Mouse (Mus musculus): ENCODE results near the gene Tldc2. TPM values are rescaled to one million over a fixed set of nuclear protein-coding genes. Genes with fewer than 3 reads are reported as not detected.

Tldc2 gene
- polyA plus RNA-seq, 2 experiments from 2014 or later, result not detected

DNA sequence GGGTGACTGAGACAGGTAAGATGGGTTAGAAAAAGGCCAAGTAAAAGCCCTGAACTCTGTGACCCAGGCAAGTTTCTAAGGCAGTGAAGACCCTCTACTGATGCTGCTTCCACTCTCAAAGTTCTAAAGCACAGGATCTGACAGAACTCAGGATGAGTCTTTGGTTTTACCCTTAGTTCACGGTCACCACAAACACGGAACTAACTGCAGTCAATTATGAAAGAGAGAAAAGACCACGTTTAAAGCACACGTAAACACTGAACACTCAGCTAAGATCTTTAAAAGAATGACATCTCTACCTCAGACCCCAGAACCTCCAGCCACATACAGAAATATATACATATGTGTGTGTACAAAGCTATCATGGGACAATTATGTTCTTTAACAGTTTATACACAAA lies 42.2 kb downstream of the Tldc2 start:
- no peak for ATAC-seq

GRCm38 (mm10) chr2:157129601-157130164 lies 42.8 kb downstream of the Tldc2 start:
- ATAC-seq, result peak; percentile 45

- peak; percentile 33 for ATAC-seq
These were observed 44.1 kb downstream of the Tldc2 start for GRCm38 (mm10) chr2:157130813-157131514.

DNA sequence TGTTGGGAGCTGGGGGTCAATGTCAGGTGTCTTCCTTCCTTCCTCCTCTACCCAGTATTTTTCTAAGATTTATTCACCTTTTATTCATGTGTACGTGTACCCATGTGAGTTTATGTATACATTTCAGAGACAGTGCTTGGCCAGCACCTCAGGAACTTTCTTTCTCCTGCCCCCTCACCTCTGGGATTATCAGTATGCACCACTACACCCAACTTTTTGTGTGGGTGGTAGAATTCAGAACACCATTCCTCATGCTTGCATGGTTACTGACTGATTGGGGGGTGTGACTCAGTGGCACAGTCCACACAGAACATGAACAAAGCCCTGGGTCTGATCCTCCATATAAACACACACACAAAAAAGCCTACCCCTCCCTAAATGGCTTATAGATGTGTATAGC lies 45.2 kb downstream of the Tldc2 start:
- ATAC-seq, result no peak

- no peak for ATAC-seq
These were observed 46.1 kb downstream of the Tldc2 start for GRCm38 (mm10) chr2:157132686-157133540.

DNA sequence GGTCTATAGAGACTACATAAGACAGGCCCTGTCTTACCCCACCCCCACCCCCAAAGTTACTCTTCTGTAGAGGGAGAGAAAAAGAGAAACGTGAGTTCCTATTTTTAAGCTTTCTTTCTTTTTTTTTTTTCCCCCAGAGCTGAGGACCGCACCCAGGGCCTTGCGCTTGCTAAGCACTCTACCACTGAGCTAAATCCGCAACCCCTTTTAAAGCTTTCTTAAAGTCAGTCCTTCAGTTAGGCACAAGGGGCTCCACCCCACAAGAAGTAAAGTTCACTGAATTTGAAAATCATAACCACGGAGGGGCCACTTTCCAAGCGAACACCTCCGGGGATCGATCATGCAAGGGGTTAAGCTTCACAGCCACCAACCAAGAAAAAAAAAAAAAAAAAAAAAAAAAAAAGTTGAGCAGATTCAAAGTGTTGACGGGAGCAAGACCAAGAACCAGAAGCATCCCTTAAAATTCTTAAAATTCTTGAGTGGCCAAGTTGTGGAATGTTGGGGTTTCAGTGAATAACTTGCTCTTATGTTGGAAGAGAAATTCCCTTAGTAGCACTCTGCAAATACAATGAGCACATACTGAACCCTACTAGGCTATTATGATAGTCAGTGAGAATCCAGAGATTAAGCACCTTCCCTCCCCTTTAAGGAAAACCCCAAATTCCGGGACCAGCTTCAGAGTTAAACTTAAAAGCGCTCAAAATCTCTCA lies 47.1 kb downstream of the Tldc2 start:
- ATAC-seq, result no peak

DNA sequence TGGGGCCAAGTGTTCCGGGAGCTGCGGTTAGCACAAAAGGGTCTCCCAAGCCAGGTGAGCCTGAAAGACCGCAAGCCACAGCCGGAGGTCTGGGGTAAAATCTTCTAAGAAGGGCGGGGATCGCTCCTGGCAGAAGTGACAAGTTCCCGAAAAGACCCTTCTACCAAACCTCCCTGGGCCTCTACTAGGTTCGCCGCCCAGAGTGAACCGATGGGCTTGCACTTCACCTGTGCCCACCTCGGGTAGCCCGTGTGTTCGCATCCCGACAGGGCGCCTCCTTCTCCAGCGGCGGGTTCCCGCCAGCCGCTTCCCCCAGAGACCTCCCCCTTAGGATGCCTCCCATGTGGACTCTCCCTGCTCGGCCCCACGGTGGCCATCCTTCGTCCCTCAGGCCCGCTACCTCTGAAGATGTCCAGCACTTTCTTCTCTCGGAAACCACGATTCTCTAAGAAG lies 47.6 kb downstream of the Tldc2 start:
- no peak for ATAC-seq

- ATAC-seq, result peak; percentile 60
These were observed 48.2 kb downstream of the Tldc2 start, which contains the start of gene Samhd1 for GRCm38 (mm10) chr2:157135014-157135413. Gene Samhd1, minus strand, starts transcription at chr2:157135265.

GRCm38 (mm10) chr2:157135529-157136120 lies 48.8 kb downstream of the Tldc2 start:
- ATAC-seq, result no peak

DNA sequence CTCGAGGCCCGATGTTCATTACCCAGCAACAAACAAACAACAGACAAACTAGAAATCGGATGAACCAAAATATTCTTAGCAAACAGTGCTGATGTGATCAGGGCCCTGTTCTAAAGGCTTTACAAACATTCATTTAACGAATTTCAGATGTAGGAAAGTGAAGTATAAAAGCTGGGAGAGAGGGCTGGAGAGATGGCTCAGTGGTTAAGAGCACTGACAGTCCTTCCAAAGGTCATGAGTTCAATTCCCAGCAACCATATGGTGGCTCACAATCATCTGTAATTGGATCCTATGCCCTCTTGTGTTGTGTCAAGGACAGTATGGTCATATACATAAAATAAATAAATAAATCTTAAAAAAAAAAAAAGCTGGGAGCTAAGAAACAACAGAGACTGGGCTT lies 49.3 kb downstream of the Tldc2 start:
- ATAC-seq, result no peak

DNA sequence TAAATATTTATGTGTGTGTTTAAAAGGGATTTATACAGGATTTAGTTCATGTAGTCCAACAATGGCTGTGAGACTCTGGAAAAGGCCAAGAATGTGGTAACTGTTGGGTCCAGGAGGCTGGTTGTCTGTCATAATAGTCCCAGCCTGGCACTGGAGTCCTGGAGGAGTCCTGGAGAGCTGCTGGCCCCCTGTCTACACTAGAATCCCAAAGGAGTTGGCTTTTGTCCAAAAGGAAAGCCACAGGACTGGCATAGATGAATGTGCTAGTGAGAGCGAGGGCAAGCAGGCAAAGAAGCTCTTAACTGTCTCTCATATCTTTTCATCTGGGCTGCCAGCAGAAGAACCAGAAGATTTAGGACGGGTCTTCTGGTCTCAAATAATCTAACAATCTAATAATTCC lies 49.8 kb downstream of the Tldc2 start:
- ATAC-seq, result no peak

DNA sequence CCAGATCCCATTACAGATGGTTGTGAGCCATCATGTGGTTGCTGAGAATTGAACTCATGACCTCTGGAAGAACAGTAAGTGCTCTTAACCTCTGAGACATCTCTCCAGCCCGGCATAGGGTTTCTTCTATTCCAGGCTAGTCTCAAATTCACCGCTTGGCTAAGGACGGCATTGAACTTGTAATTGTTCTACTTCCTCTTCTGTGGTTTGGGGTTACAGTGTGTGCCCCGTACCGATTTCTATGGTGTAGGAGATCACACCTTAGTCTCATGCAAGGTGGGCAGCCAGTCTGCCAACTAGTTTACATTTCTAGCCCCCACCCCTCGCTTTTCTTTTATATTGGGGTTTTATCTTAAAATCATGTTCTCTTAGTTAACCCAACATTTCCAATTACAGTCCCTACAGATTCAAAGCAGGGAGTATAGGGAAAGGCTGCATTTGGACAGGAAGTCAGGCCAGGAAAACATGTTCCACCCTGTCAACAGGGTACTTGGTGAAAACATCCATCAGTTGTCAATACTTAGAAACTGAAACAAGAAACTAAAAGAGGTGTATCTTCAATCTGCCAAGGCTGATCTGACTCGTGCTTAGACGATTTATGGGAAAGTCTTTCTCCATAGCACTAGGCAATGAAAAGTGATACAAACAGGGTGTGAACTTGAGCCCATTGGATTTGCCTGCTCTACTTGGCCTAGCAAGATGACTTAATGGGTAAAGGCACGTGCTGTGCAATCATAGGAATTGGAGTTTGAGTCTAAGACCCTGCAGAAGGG lies 51.3 kb downstream of the Tldc2 start:
- ATAC-seq, result peak; percentile 33

GRCm38 (mm10) chr2:157138808-157139207 lies 52.0 kb downstream of the Tldc2 start:
- no peak for ATAC-seq

DNA sequence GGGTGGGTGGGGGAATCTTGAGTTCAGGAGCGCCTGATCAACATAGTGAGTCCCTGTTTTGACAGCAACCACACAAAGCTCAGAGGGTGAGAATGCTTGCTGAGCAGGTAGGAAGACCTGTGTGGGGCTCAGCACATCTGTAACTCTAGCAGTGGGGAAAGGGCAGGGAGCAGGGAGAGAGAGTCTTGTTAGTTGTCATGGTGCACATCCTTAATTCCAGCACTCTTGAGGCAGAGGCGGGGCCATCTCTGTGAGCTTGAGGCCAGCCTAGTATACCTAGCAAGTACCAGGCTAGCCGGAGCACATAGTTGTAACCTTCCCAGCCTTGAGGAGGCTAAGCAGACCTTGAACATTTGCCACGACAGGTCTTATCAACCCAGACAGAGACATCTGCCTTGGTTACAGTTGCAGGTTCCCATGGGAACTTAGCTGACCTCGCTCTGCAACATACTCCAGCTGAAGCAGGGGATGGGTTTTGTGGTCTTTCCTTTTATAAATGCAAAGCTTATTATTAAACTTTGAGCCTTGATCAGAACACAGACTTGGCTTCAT lies 52.5 kb downstream of the Tldc2 start:
- no peak for ATAC-seq

DNA sequence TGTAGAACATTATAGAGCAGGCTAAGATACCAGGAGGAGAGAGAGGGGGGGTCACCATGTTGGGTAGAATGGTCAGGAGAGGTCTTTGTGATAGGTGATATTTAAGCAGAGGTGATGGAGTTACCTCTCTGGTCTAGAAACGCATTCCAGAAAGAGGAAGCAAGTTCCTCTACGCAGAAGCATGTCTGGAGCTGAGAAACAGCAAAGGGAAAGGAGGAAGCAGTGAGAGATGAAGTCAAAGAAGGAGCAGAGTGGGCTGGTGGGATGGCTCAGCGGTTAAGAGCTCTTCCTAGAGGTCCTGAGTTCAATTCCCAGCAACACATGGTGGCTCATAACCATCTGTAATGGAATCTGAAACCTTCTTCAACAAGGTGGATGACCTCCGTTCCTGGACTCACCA lies 55.1 kb downstream of the Tldc2 start:
- ATAC-seq, result no peak

GRCm38 (mm10) chr2:157144132-157144531 lies 57.3 kb downstream of the Tldc2 start:
- no peak for ATAC-seq

DNA sequence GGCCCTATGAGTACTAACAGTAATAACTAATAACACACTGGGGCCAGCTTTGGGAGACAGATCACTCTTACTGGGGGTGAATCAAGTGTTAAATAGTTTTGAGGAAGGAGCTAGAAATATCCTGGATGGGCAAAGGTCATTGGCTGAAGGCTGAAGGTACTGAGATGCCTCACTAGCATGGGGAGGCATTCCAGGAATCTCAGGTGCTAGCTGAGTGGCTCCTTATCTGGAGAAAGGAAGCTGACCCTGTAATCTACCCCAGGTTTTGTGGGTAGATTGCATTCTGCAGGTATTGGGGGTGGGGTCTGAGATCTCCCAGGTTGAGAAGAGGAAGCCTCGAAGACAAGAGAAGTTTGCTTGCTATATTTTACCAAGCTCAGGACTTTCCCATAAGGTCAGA lies 58.3 kb downstream of the Tldc2 start:
- no peak for ATAC-seq

Measured in activated CD4-positive, CD25-positive, alpha-beta regulatory T cell, adult 4 months (primary cell).